Mouse (Mus musculus) adrenal gland, postnatal 4 days (tissue): ENCODE measurements around the gene Zfp36. TPM values are rescaled to one million over a fixed set of nuclear protein-coding genes. Genes with fewer than 3 reads are reported as not detected.

Experiments used
- DNase-seq, 2 experiments: peaks; one replicate each; pipeline ENCODE4 v3.0.0; 2021 to 2022; ENCODE audit warnings: low spot score in 2 of 2, mixed read lengths in 2 of 2
- total RNA-seq, 2 experiments: library from RNA; stranded (reverse); gene quantifications; 2 replicates each; pipeline ENCODE4 v1.2.3; 2021

Gene Zfp36
- total RNA-seq, 2 experiments from 2014 or later = 12.0 to 13.3 TPM

- peak in 1 of 2 experiments; percentile 3 for DNase-seq
Measured at GRCm38 (mm10) chr7:28341381-28341780, 38.7 kb downstream of the Zfp36 start.

DNA sequence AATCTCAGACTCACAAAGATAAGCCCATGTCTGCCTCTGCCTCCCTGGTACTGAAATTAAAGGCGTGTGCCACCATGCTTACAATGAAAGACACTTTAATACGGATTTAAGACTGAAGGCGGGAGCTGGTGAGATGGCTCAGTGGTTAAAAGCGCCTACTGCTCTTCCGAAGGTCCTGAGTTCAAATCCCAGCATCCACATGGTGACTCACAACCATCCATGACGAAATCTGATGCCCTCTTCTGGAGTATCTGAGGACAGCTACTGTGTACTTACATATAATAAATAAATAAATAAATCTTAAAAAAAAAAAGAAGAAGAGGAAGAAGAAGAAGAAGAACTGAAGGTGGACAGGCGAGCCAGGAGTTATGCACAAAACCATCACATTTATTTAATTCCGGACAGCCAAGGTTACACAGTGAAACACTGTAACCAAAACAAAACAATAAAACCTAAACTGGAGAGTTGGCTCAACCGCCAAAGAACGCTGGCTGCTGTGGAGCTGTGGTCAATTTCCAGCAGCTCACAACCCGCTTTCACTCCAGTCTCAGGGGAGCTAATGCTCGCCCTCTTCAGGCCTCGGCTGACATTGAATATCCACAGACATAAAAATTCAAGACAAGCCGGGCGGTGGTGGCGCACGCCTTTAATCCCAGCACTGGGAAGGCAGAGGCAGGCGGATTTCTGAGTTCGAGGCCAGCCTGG, 40.7 kb downstream of the Zfp36 start:
- peak in 1 of 2 experiments; percentile 40 for DNase-seq

GRCm38 (mm10) chr7:28338108-28338998, 41.7 kb downstream of the Zfp36 start, which contains the start of gene Supt5:
TSS of gene Supt5 (minus strand) at chr7:28338746.
- peak; percentile 75 to 92 for DNase-seq

DNA sequence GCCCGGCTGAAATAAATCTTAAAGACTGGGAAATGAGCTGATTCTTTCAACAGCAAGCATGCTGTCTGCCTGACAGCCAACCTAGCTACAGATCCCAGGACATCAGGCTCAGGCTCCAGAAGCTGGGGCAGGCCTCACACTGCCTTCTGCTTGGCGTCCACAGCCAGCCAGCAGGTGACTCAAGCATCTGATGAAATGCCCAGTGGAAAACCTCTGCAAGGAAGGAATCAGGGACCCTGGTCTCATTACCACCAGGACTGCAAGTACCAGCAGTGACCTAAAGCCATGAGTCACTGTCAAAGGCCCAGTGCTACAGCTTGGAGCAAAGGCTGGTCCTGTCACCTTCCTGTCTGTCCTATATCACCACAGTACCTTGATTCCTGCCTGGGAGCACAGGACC, 44.6 kb downstream of the Zfp36 start:
- no peak for DNase-seq

DNA sequence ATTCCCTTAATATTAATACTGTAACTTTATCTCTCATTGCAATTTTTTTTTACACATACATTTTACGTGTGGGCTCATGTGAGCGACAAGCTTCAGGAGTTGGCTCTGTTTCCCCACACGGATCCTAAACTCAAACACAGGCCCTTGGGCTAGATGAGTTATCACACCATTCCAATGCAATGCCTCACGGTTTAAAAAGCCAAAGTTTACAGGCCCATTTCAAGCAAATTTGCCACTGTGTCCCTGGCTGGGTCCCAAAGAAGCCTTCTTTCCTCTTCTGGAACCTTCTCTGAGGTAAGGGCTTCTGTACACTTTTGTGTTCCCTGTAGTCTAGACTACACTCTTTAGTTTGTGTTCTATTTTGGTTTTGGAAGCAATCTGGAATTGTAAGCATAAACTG, 45.5 kb downstream of the Zfp36 start:
- DNase-seq = no peak

DNA sequence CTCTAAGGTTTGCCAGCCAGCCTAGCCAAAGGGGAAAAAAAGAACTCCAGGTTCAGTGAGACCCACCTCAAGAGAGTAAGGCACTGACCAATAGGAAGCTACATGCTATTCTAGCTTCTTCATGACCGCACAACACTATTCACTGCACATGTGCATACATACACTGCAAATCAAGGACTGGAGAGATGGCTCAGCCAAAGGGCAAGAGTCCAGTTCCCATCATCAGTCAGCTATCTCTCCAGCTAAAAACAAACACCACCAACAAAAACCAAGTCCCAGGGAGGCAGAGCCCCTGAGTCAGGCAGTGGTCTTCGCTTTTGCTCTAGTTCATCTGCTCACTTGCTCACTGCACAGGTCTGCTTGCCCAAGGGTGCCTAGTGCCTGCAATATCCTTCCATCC, 51.8 kb downstream of the Zfp36 start:
- no peak for DNase-seq

Other genes starting within 250 kb of the Zfp36 start
- 100 to 1,000 TPM; 102 to 119 TPM for gene Fbl, start 210.5 kb downstream of the Zfp36 start, total RNA-seq
- gene Dyrk1b, start 200.8 kb downstream of the Zfp36 start, total RNA-seq = 10 to 100 TPM; 40.9 to 41.9 TPM
- 10 to 100 TPM; 32.1 to 33.9 TPM for gene Eid2, start 112.4 kb downstream of the Zfp36 start, total RNA-seq
- gene Eid2b, start 102.5 kb downstream of the Zfp36 start, total RNA-seq = 10 to 100 TPM; 22.3 to 23.6 TPM
- under 1 TPM; 0.87 TPM for gene Selenov, start 89.1 kb downstream of the Zfp36 start, total RNA-seq
- gene Dll3, start 78.0 kb downstream of the Zfp36 start, total RNA-seq = 1 to 10 TPM in 1 of 2 experiments, under 1 TPM in 1; 0.62 to 1.6 TPM
- 10 to 100 TPM; 84.1 to 85.6 TPM for gene Timm50, start 68.2 kb downstream of the Zfp36 start, total RNA-seq
- 100 to 1,000 TPM; 113 to 123 TPM for gene Supt5, start 41.5 kb downstream of the Zfp36 start, total RNA-seq
- gene Rps16, start 29.6 kb downstream of the Zfp36 start, total RNA-seq = 1,000 to 10,000 TPM; 1,647 to 1,689 TPM
- gene Plekhg2, start 7.7 kb downstream of the Zfp36 start, total RNA-seq = 10 to 100 TPM; 39.3 to 47.2 TPM
- 10 to 100 TPM; 24.2 to 26.1 TPM for gene Med29, start 12.5 kb upstream of the Zfp36 start, total RNA-seq
- gene Paf1, start 12.7 kb upstream of the Zfp36 start, total RNA-seq = 10 to 100 TPM; 71.8 to 93.4 TPM
- gene Gmfg, start 57.2 kb upstream of the Zfp36 start, total RNA-seq = 10 to 100 TPM; 17.1 to 21.0 TPM
- gene Lrfn1, start 71.7 kb upstream of the Zfp36 start, total RNA-seq = 10 to 100 TPM; 19.1 to 19.6 TPM
- gene Ifnl2, start 130.2 kb upstream of the Zfp36 start, total RNA-seq = not detected
- not detected for gene Ifnl3, start 142.6 kb upstream of the Zfp36 start, total RNA-seq
- 100 to 1,000 TPM in 1 of 2 experiments, not detected in 1; 117 TPM for gene Sycn, start 160.6 kb upstream of the Zfp36 start, total RNA-seq
- gene Nccrp1, start 167.0 kb upstream of the Zfp36 start, total RNA-seq = not detected
- gene Samd4b, start 217.9 kb upstream of the Zfp36 start, total RNA-seq = 10 to 100 TPM; 56.0 to 59.0 TPM
- gene Pak4, start 217.9 kb upstream of the Zfp36 start, total RNA-seq = 10 to 100 TPM; 32.0 to 36.6 TPM